Mouse (Mus musculus): ENCODE measurements around the gene Tifab. TPM values are rescaled to one million over a fixed set of nuclear protein-coding genes. Genes with fewer than 3 reads are reported as not detected.
"Not testable (repeated sequence)": the region's sequence is repeated elsewhere in the genome, so short reads cannot be mapped to it uniquely, and the experiment has no call there.

Tifab gene
- polyA plus RNA-seq, 1 experiment from 2014 or later, result 4.8 TPM

- H3K4me3 ChIP-seq (ENCODE audit: low read length), result no peak overlapping the region
- H3K4me2 ChIP-seq (ENCODE audit: low read depth, low read length), result no peak overlapping the region
- no peak overlapping the region for H3K27ac ChIP-seq (ENCODE audit: low read length)
- no peaks in the 10 kb centered on the region for H3K9me3 ChIP-seq (ENCODE audit: control insufficient read depth, low read length)
- WGBS, result 62% methylated on average over 5 of the region's 5 CpGs
- peaks cover 5% of the 10 kb centered on the region; the same call in 1 of the 2 replicates for H3K27me3 ChIP-seq (replicated peaks; ENCODE audit: control insufficient read depth, insufficient read depth, low read length)
- no peak for ATAC-seq
- H3K9ac ChIP-seq (ENCODE audit: low read depth, low read length), result no peak overlapping the region
- no peaks in the 10 kb centered on the region for H3K4me1 ChIP-seq (ENCODE audit: control insufficient read depth, insufficient read depth, low read length)
- H3K36me3 ChIP-seq (ENCODE audit: control insufficient read depth, insufficient read depth, low read length), result no peaks in the 10 kb centered on the region
These were observed 35.9 kb upstream of the Tifab start for GRCm38 (mm10) chr13:56214633-56215032.

DNA sequence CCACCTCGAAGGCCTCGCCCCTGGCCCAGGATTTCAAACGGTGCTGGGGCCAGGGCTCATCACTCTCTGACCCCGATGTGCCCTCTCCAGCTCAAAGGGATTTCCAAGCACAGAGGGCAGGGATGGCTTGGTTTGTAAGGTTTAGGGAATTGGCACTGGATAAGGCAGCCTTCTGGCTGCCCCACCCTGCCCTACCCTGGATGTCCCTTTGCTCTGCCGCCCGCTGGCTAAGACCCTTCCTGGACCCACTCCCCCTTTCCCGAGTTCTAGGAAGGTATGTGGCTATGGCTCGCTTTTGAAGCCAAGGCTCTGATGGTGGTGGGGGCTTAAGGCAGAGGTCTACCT, 30.4 kb upstream of the Tifab start:
- ATAC-seq, result no peak
- no peaks in the 10 kb centered on the region for H3K9me3 ChIP-seq (ENCODE audit: control insufficient read depth, low read length)
- H3K9ac ChIP-seq (ENCODE audit: low read depth, low read length), result no peak overlapping the region
- 22% methylated on average over 8 of the region's 8 CpGs for WGBS
- 0 out of 2 replicates have a peak, but pooled peaks cover 9% of the 10 kb centered on the region for H3K27me3 ChIP-seq (replicated peaks; ENCODE audit: control insufficient read depth, insufficient read depth, low read length)
- peak overlapping the region; percentile 34 for H3K4me2 ChIP-seq (ENCODE audit: low read depth, low read length)
- 0 out of 2 replicates have a peak overlapping the region, but pooled peaks have one; percentile 3 for H3K4me3 ChIP-seq (ENCODE audit: low read length)
- no peak overlapping the region for H3K27ac ChIP-seq (ENCODE audit: low read length)
- H3K36me3 ChIP-seq (ENCODE audit: control insufficient read depth, insufficient read depth, low read length), result no peaks in the 10 kb centered on the region
- H3K4me1 ChIP-seq (ENCODE audit: control insufficient read depth, insufficient read depth, low read length), result no peaks in the 10 kb centered on the region

DNA sequence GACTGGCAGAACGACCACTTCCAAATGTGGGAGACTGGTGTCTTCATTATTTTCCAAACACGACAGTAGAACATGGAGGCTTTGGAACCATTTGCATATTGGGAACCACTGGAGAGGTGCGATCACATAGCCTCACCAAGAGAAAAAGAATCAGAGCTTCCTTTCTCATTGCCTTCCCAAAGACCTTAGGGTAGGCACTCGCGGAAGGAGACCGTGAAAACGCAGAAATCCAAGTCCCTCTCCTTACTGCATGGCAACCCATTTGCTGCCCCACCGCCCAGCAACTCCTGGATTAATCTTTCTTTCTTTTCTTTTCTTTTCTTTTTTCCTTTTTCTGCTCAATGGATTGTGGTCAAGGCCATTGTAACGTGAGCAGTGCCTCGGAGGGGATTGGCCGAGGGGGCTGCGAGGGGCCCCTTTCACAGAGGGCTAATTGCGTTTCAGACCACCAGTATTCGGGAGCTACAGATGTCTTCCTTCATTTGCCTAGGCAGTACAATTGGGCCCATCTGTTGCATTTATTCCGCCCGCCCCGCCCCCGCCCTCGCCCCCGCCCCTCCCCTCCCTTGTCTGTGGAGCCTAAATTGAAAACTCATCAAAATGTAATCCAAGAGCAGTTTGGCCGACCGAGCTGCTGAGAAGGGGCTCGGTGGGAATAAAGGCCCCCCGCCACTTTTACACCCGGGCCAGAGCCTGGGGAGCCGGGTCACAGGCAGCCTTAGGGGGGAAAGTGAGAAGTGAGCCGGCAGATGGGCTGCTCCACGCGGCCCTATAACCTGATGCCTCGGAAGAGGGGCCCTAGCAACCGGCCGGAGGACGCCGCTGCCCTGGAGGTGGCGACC, 29.8 kb upstream of the Tifab start:
- Histone ChIP-seq H3K27me3 (replicated peaks; ENCODE audit: control insufficient read depth, insufficient read depth, low read length) (0 out of 2 replicates have a peak, but pooled peaks cover 9% of the 10 kb centered on the region), H3K4me3 (ENCODE audit: low read length) (peak overlapping the region; percentile 3; the same call in 1 of the 2 replicates), H3K36me3 (ENCODE audit: control insufficient read depth, insufficient read depth, low read length) (no peaks in the 10 kb centered on the region), H3K9ac (ENCODE audit: low read depth, low read length) (no peak overlapping the region), H3K4me2 (ENCODE audit: low read depth, low read length) (peak overlapping the region; percentile 34), H3K27ac (ENCODE audit: low read length) (no peak overlapping the region), H3K9me3 (ENCODE audit: control insufficient read depth, low read length) (no peaks in the 10 kb centered on the region), H3K4me1 (ENCODE audit: control insufficient read depth, insufficient read depth, low read length) (no peaks in the 10 kb centered on the region)
- WGBS, result 9% methylated on average over 34 of the region's 35 CpGs
- no peak; the same call in 1 of the 2 replicates for ATAC-seq

GRCm38 (mm10) chr13:56199506-56199905, 20.8 kb upstream of the Tifab start:
- H3K27ac ChIP-seq (ENCODE audit: low read length), result no peak overlapping the region
- no peaks in the 10 kb centered on the region for H3K4me1 ChIP-seq (ENCODE audit: control insufficient read depth, insufficient read depth, low read length)
- H3K4me2 ChIP-seq (ENCODE audit: low read depth, low read length), result no peak overlapping the region
- peaks cover 4% of the 10 kb centered on the region; the same call in 1 of the 2 replicates for H3K27me3 ChIP-seq (replicated peaks; ENCODE audit: control insufficient read depth, insufficient read depth, low read length)
- H3K4me3 ChIP-seq (ENCODE audit: low read length), result no peak overlapping the region
- no peak for ATAC-seq
- no peak overlapping the region for H3K9ac ChIP-seq (ENCODE audit: low read depth, low read length)
- WGBS, result 65% methylated on average over 8 of the region's 8 CpGs
- H3K9me3 ChIP-seq (ENCODE audit: control insufficient read depth, low read length), result no peaks in the 10 kb centered on the region
- H3K36me3 ChIP-seq (ENCODE audit: control insufficient read depth, insufficient read depth, low read length), result no peaks in the 10 kb centered on the region

DNA sequence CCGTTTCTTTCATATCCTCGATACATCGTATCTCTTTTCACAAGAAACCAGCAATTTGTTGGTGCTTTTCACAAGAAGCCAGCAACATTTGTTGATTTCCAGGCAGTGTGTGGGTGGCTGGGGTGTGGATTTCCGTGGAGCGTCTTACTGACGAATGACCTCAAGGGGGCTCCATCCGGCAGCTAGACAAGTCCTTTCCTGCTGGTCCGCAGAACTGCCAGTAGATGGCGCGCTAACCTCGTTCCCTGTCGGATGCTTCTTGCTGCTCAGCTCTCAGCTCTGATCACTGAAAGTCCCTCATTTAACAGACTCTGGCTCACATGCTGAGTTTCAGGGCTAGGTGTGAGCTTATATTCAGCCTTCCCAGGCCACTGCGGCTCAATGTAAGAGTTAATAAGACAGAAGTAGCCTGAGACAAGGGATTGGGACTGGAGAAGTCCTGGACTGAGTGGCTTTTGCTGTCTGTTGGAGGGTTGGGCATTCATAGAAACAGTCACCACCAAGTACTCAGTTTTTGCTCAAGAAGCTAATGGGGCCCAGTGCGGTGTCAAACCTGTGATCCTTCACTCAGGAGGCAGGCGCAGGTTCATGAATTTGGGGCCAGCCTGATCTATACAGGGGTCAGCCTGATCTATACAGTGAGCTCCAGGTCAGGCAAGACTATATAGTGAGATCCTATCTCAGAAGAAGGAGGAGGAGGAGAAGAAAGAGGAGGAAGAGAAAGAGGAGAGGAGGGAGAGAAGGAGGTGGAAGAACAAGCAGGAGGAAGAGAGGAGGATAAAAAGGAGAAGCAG, 19.0 kb upstream of the Tifab start:
- Histone ChIP-seq H3K27ac (ENCODE audit: low read length) (no peak overlapping the region), H3K9me3 (ENCODE audit: control insufficient read depth, low read length) (no peaks in the 10 kb centered on the region), H3K4me3 (ENCODE audit: low read length) (no peak overlapping the region), H3K27me3 (replicated peaks; ENCODE audit: control insufficient read depth, insufficient read depth, low read length) (peaks cover 4% of the 10 kb centered on the region; the same call in 1 of the 2 replicates), H3K4me1 (ENCODE audit: control insufficient read depth, insufficient read depth, low read length) (no peaks in the 10 kb centered on the region), H3K4me2 (ENCODE audit: low read depth, low read length) (no peak overlapping the region), H3K9ac (ENCODE audit: low read depth, low read length) (no peak overlapping the region), H3K36me3 (ENCODE audit: control insufficient read depth, insufficient read depth, low read length) (no peaks in the 10 kb centered on the region)
- WGBS, result 10% methylated on average over 15 of the region's 15 CpGs
- peak; percentile 56 for ATAC-seq

GRCm38 (mm10) chr13:56197031-56197430, 18.3 kb upstream of the Tifab start:
- no peak for ATAC-seq
- 73% methylated on average over 12 of the region's 12 CpGs for WGBS

GRCm38 (mm10) chr13:56195824-56196223, 17.1 kb upstream of the Tifab start:
- H3K9me3 ChIP-seq (ENCODE audit: control insufficient read depth, low read length); H3K27ac ChIP-seq (ENCODE audit: low read length); H3K9ac ChIP-seq (ENCODE audit: low read depth, low read length); H3K4me2 ChIP-seq (ENCODE audit: low read depth, low read length); H3K36me3 ChIP-seq (ENCODE audit: control insufficient read depth, insufficient read depth, low read length); ATAC-seq; H3K4me1 ChIP-seq (ENCODE audit: control insufficient read depth, insufficient read depth, low read length); H3K27me3 ChIP-seq (replicated peaks; ENCODE audit: control insufficient read depth, insufficient read depth, low read length); H3K4me3 ChIP-seq (ENCODE audit: low read length): not testable (repeated sequence)
- WGBS, result 90% methylated on average over 11 of the region's 11 CpGs

More at GRCm38 (mm10) chr13:56197031-56197430, 18.3 kb upstream of the Tifab start:
- H3K4me2 ChIP-seq (ENCODE audit: low read depth, low read length), result no peak overlapping the region
- no peak overlapping the region for H3K9ac ChIP-seq (ENCODE audit: low read depth, low read length)
- no peaks in the 10 kb centered on the region for H3K36me3 ChIP-seq (ENCODE audit: control insufficient read depth, insufficient read depth, low read length)
- peaks cover 4% of the 10 kb centered on the region; the same call in 1 of the 2 replicates for H3K27me3 ChIP-seq (replicated peaks; ENCODE audit: control insufficient read depth, insufficient read depth, low read length)
- H3K9me3 ChIP-seq (ENCODE audit: control insufficient read depth, low read length), result no peaks in the 10 kb centered on the region
- no peak overlapping the region for H3K4me3 ChIP-seq (ENCODE audit: low read length)
- H3K4me1 ChIP-seq (ENCODE audit: control insufficient read depth, insufficient read depth, low read length), result no peaks in the 10 kb centered on the region
- H3K27ac ChIP-seq (ENCODE audit: low read length), result no peak overlapping the region

GRCm38 (mm10) chr13:56194181-56194580, 15.5 kb upstream of the Tifab start:
- H3K27ac ChIP-seq (ENCODE audit: low read length); H3K27me3 ChIP-seq (replicated peaks; ENCODE audit: control insufficient read depth, insufficient read depth, low read length); H3K36me3 ChIP-seq (ENCODE audit: control insufficient read depth, insufficient read depth, low read length); H3K4me2 ChIP-seq (ENCODE audit: low read depth, low read length); ATAC-seq; H3K4me1 ChIP-seq (ENCODE audit: control insufficient read depth, insufficient read depth, low read length); H3K4me3 ChIP-seq (ENCODE audit: low read length); H3K9ac ChIP-seq (ENCODE audit: low read depth, low read length); H3K9me3 ChIP-seq (ENCODE audit: control insufficient read depth, low read length): not testable (repeated sequence)
- 94% methylated on average over 11 of the region's 11 CpGs for WGBS

DNA sequence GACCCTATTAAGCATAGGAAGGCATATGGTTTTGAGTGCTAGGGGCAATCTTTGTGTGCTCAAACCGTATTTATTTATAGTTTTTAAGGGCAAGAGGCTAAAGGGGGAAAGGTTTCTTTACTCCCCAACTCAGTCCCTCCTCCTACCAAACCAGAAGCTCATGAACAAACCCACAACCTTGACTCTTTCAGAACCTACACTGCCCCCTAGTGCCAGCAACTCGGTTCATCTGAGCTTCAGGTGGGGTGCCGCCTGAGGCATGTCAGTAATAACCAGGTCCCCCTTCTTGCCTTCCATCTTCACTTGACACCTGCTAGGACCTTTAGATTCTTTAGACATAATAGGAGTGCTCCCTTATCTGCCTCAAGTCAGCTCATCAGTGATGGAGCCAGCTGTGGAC, 12.5 kb upstream of the Tifab start:
- no peaks in the 10 kb centered on the region for H3K36me3 ChIP-seq (ENCODE audit: control insufficient read depth, insufficient read depth, low read length)
- no peak overlapping the region for H3K27ac ChIP-seq (ENCODE audit: low read length)
- ATAC-seq, result no peak
- H3K9ac ChIP-seq (ENCODE audit: low read depth, low read length), result no peak overlapping the region
- no peaks in the 10 kb centered on the region for H3K9me3 ChIP-seq (ENCODE audit: control insufficient read depth, low read length)
- no peak overlapping the region for H3K4me3 ChIP-seq (ENCODE audit: low read length)
- H3K4me2 ChIP-seq (ENCODE audit: low read depth, low read length), result no peak overlapping the region
- no peaks in the 10 kb centered on the region for H3K27me3 ChIP-seq (replicated peaks; ENCODE audit: control insufficient read depth, insufficient read depth, low read length)
- no peaks in the 10 kb centered on the region for H3K4me1 ChIP-seq (ENCODE audit: control insufficient read depth, insufficient read depth, low read length)
- WGBS, result 40% methylated on average over 3 of the region's 3 CpGs

Data from intestine, embryonic 16.5 days (tissue).